Mouse (Mus musculus) heart, postnatal 0 days (tissue): Measurements from ENCODE around the gene Kdm2b. TPM values are rescaled to one million over a fixed set of nuclear protein-coding genes. Genes with fewer than 3 reads are reported as not detected.

Experiments
- ATAC-seq: fragments of 200-750 bp; cut with Nextera tagmentation; 2 replicates; pipeline ENCODE4 v1.8.0; 2017; ENCODE audit warnings: low read depth, moderate number of reproducible peaks, moderate library complexity; ENCODE audit not compliant: insufficient read depth
- DNase-seq: peaks from one replicate; pipeline ENCODE4 v3.0.0-alpha.2; 2016; ENCODE audit warnings: low spot score
- H3K27ac ChIP-seq: fragments of 300-500 bp; sonication (generic); 2 replicates; pipeline ENCODE4 v1.5.1; 2014; ENCODE audit warnings: low read depth, mild to moderate bottlenecking
- H3K27me3 ChIP-seq: fragments of 300-500 bp; sonication (generic); 2 replicates; pipeline ENCODE4 v1.6.1; 2014; ENCODE audit warnings: low read length, mixed read lengths; ENCODE audit not compliant: control insufficient read depth, insufficient read depth
- H3K36me3 ChIP-seq: fragments of 300-500 bp; sonication (generic); replicated peaks from 2 replicates; pipeline ENCODE4 v1.6.1; 2014; ENCODE audit warnings: low read length, mixed read lengths; ENCODE audit not compliant: control insufficient read depth, insufficient read depth
- H3K4me1 ChIP-seq: fragments of 300-500 bp; sonication (generic); 2 replicates; pipeline ENCODE4 v1.6.1; 2014; ENCODE audit warnings: antibody characterized with exemption; ENCODE audit not compliant: control insufficient read depth, insufficient read depth
- H3K4me2 ChIP-seq: fragments of 300-500 bp; sonication (generic); 2 replicates; pipeline ENCODE4 v1.6.1; 2014; ENCODE audit warnings: low read depth, mild to moderate bottlenecking, low read length, moderate library complexity
- H3K4me3 ChIP-seq: fragments of 300-500 bp; sonication (generic); 2 replicates; pipeline ENCODE4 v1.5.1; 2014; ENCODE audit warnings: low read depth, low read length
- H3K9ac ChIP-seq: fragments of 300-500 bp; sonication (generic); replicated peaks from 2 replicates; pipeline ENCODE4 v1.6.1; 2014; ENCODE audit warnings: low read depth, low read length, mixed read lengths
- H3K9me3 ChIP-seq: fragments of 300-500 bp; sonication (generic); replicated peaks from 2 replicates; pipeline ENCODE4 v1.6.1; 2016; ENCODE audit warnings: low read length; ENCODE audit not compliant: control insufficient read depth
- CTCF ChIP-seq: IDR thresholded peaks from 2 replicates; pipeline ENCODE4 v1.5.1; 2016; ENCODE audit warnings: antibody characterized with exemption, control low read depth, low read depth
- EP300 ChIP-seq: IDR thresholded peaks from 2 replicates; pipeline ENCODE4 v1.6.1; 2016; ENCODE audit warnings: antibody characterized with exemption, low read depth
- WGBS: fragments of 180-500 bp; shearing (Covaris S2); extraction: QIAGEN DNeasy Blood & Tissue Kit; methylation state at CpG from one replicate; pipeline ENCODE4 v1.1.7; 2014; 5-methylcytosine and 5-hydroxymethylcytosine counted together
- polyA plus RNA-seq: library from polyadenylated mRNA; unstranded; fragments of >200 nt; fragmentation: Nextera tagmentation; extraction: Ambion mirVana; gene quantifications from 2 replicates; pipeline ENCODE4 v1.2.1, GENCODE M21; 2015
- total RNA-seq: library from RNA; depleted of rRNA; stranded (reverse); fragments of >200 nt; gene quantifications from 2 replicates; pipeline ENCODE4 v1.2.3, GENCODE M21; 2014; ENCODE audit warnings: low replicate concordance

The Kdm2b gene
- total and polyA plus RNA-seq, 2 experiments from 2014 or later, result 14.7 to 29.3 TPM

GRCm38 (mm10) chr5:123015915-123016314, 26.3 kb upstream of the Kdm2b start:
- no peak for ATAC-seq
- Histone ChIP-seq H3K4me2 (peak overlapping the region; percentile 68), H3K9ac (peak overlapping the region; percentile 87), H3K27ac (peak overlapping the region; percentile 98), H3K4me3 (peak overlapping the region; percentile 78), H3K36me3 (no peaks in the 10 kb centered on the region), H3K9me3 (no peaks in the 10 kb centered on the region), H3K27me3 (no peaks in the 10 kb centered on the region), H3K4me1 (peaks cover 34% of the 10 kb centered on the region)
- TF ChIP-seq EP300, result no peak
- TF ChIP-seq CTCF, result no peak
- no peak for DNase-seq
- 22% methylated on average over 8 of the region's 8 CpGs for WGBS

GRCm38 (mm10) chr5:123014753-123015701, 25.4 kb upstream of the Kdm2b start, which contains the start of gene Orai1:
Gene Orai1, plus strand, starts transcription at chr5:123015074.
- Histone ChIP-seq H3K27me3 (no peaks in the 10 kb centered on the region), H3K4me3 (peak within 1 kb of the TSS; percentile 78), H3K4me2 (peak within 1 kb of the TSS; percentile 68), H3K9ac (peak within 1 kb of the TSS; percentile 87), H3K4me1 (peaks cover 36% of the 10 kb centered on the region), H3K27ac (peak within 1 kb of the TSS; percentile 98), H3K9me3 (no peaks in the 10 kb centered on the region), H3K36me3 (no peaks in the 10 kb centered on the region)
- TF ChIP-seq CTCF (peak; percentile 17; the same call in 1 of the 2 replicates), EP300 (peak; percentile 66; the same call in 1 of the 2 replicates)
- DNase-seq, result peak; percentile 97
- WGBS, result under 1% methylated on average over 73 of the region's 106 CpGs
- ATAC-seq, result peak; percentile 95

- 58% methylated on average over 9 of the region's 9 CpGs for WGBS
- ATAC-seq (peak; percentile 17; the same call in 1 of the 2 replicates), DNase-seq (peak; percentile 84)
- Histone ChIP-seq H3K27me3 (no peaks in the 10 kb centered on the region), H3K9ac (no peak overlapping the region), H3K9me3 (no peaks in the 10 kb centered on the region), H3K36me3 (no peaks in the 10 kb centered on the region), H3K27ac (peak overlapping the region; percentile 98), H3K4me3 (no peak overlapping the region), H3K4me2 (no peak overlapping the region), H3K4me1 (peaks cover 34% of the 10 kb centered on the region)
- TF ChIP-seq CTCF (peak; percentile 79), EP300 (no peak)
Measured at GRCm38 (mm10) chr5:123013599-123014315, 24.1 kb upstream of the Kdm2b start.

- H3K9me3 ChIP-seq, result no peaks in the 10 kb centered on the region
- 92% methylated on average over 9 of the region's 9 CpGs for WGBS
- no peak overlapping the region for H3K4me3 ChIP-seq
- peaks cover 22% of the 10 kb centered on the region for H3K4me1 ChIP-seq
- DNase-seq, result no peak
- no peak overlapping the region for H3K27ac ChIP-seq
- no peak overlapping the region for H3K9ac ChIP-seq
- no peak for TF ChIP-seq CTCF
- no peak for TF ChIP-seq EP300
- H3K36me3 ChIP-seq, result no peaks in the 10 kb centered on the region
- no peaks in the 10 kb centered on the region for H3K27me3 ChIP-seq
- no peak overlapping the region for H3K4me2 ChIP-seq
- no peak for ATAC-seq
Measured at GRCm38 (mm10) chr5:123011705-123012104, 22.1 kb upstream of the Kdm2b start.

- 93% methylated on average over 6 of the region's 6 CpGs for WGBS
- Histone ChIP-seq H3K4me1 (peaks cover 21% of the 10 kb centered on the region), H3K36me3 (no peaks in the 10 kb centered on the region), H3K9ac (no peak overlapping the region), H3K4me3 (no peak overlapping the region), H3K27me3 (no peaks in the 10 kb centered on the region), H3K4me2 (no peak overlapping the region), H3K27ac (no peak overlapping the region), H3K9me3 (no peaks in the 10 kb centered on the region)
- TF ChIP-seq EP300 (no peak), CTCF (no peak)
- no peak for ATAC-seq
- DNase-seq, result no peak
Measured at GRCm38 (mm10) chr5:123010806-123011205, 21.2 kb upstream of the Kdm2b start.
